7 mouse cellular contexts compared by ENCODE assay signal in genomic region chr1:91600671-91601361, GRCm38 (mm10).
A peak's percentile ranks its signal among the peaks of the same experiment; 100 is the strongest.
DNase-seq lines count a peak whose midpoint lies in the region; ATAC-seq and TF ChIP-seq lines count a peak whose summit lies in the region.

No protein-coding gene starts in this region.

- no peaks in the 10 kb centered on the region for H3K9me3 ChIP-seq in intestine, embryonic 14.5 days (ENCODE audit: control insufficient read depth, low read length)
- no peaks in the 10 kb centered on the region for H3K9me3 ChIP-seq in midbrain, postnatal 0 days (ENCODE audit: low read length)

- intact Hi-C loops in left cerebral cortex, postnatal 25 days (cut with DNase I) = loop anchor here (5.0 kb wide), 1 partner anchor 156 kb away; no protein-coding TSS in a partner anchor

- WGBS in intestine, embryonic 14.5 days = 25% methylated on average over 9 of the region's 9 CpGs
- 27% methylated on average over 9 of the region's 9 CpGs for WGBS in midbrain, postnatal 0 days

- H3K4me1 ChIP-seq in intestine, embryonic 14.5 days (replicated peaks; ENCODE audit: control insufficient read depth, insufficient read depth, low read length) = peaks cover 4% of the 10 kb centered on the region; the same call in 1 of the 2 replicates
- 0 out of 2 replicates have a peak, but pooled peaks cover 7% of the 10 kb centered on the region for H3K4me1 ChIP-seq in midbrain, postnatal 0 days (ENCODE audit: insufficient read depth, low read length)

- peak; percentile 71 for DNase-seq in adrenal gland, adult 8-10 months
- DNase-seq in embryo, embryonic 11.5 days (ENCODE audit: low read depth, low spot score) = peak; percentile 58
- DNase-seq in gastrocnemius, postnatal 25 days = peak; percentile 77
- peak; percentile 65 for DNase-seq in intestine, embryonic 14.5 days (ENCODE audit: low spot score)
- peak; percentile 38 to 58 for DNase-seq in left cerebral cortex, postnatal 25 days (ENCODE audit: low spot score in 2 of 2)
- DNase-seq in midbrain, postnatal 0 days (ENCODE audit: low spot score) = peak; percentile 90
- peak; percentile 76 for DNase-seq in testis, postnatal 10 days (ENCODE audit: low spot score)

- no peaks in the 10 kb centered on the region for H3K36me3 ChIP-seq in intestine, embryonic 14.5 days (ENCODE audit: control insufficient read depth, insufficient read depth, low read length)
- no peaks in the 10 kb centered on the region for H3K36me3 ChIP-seq in midbrain, postnatal 0 days (ENCODE audit: insufficient read depth, low read length)

- peak; percentile 79; the same call in 1 of the 2 replicates for ATAC-seq in intestine, embryonic 14.5 days (replicated peaks; ENCODE audit: low FRiP score, low TSS enrichment, low read depth)
- peak; percentile 83 for ATAC-seq in midbrain, postnatal 0 days (ENCODE audit: low FRiP score)

- peak; percentile 73 for TF ChIP-seq CTCF in midbrain, postnatal 0 days (IDR thresholded peaks at IDR 0.05)

- no peak overlapping the region for H3K4me2 ChIP-seq in intestine, embryonic 14.5 days (ENCODE audit: low read length)
- no peak overlapping the region for H3K4me2 ChIP-seq in midbrain, postnatal 0 days (ENCODE audit: low read depth, low read length, poor library complexity, severe bottlenecking)

- H3K27me3 ChIP-seq in intestine, embryonic 14.5 days (replicated peaks; ENCODE audit: control insufficient read depth, insufficient read depth, low read length) = no peaks in the 10 kb centered on the region
- no peaks in the 10 kb centered on the region for H3K27me3 ChIP-seq in midbrain, postnatal 0 days (ENCODE audit: insufficient read depth, low read length)

- H3K4me3 ChIP-seq in intestine, embryonic 14.5 days (ENCODE audit: low read depth, low read length) = no peak overlapping the region
- H3K4me3 ChIP-seq in midbrain, postnatal 0 days (ENCODE audit: low read depth, low read length) = no peak overlapping the region

- H3K9ac ChIP-seq in intestine, embryonic 14.5 days (ENCODE audit: low read length) = no peak overlapping the region
- H3K9ac ChIP-seq in midbrain, postnatal 0 days (replicated peaks; ENCODE audit: low read length, poor library complexity, severe bottlenecking) = no peak overlapping the region

- H3K27ac ChIP-seq in intestine, embryonic 14.5 days (ENCODE audit: low read depth) = no peak overlapping the region
- H3K27ac ChIP-seq in midbrain, postnatal 0 days (ENCODE audit: low read depth, low read length) = 0 out of 2 replicates have a peak overlapping the region, but pooled peaks have one; percentile 18
